Mouse (Mus musculus) C2C12 (cell line): ENCODE measurements around the gene Tspyl1. TPM values are rescaled to one million over a fixed set of nuclear protein-coding genes. Genes with fewer than 3 reads are reported as not detected.

Experiments used
- H3K27me3 ChIP-seq: one replicate; pipeline ENCODE4 v1.6.1; 2011; ENCODE audit not compliant: control insufficient read depth, insufficient read depth, insufficient read length
- H3K36me3 ChIP-seq: one replicate; pipeline ENCODE4 v1.6.1; 2011; ENCODE audit not compliant: control insufficient read depth, insufficient read depth
- H3K4me3 ChIP-seq: one replicate; pipeline ENCODE4 v1.5.1; 2011; ENCODE audit warnings: mild to moderate bottlenecking, control low read depth; ENCODE audit not compliant: poor library complexity, insufficient read depth, severe bottlenecking
- H3K79me2 ChIP-seq: one replicate; pipeline ENCODE4 v1.6.1; 2011; ENCODE audit not compliant: control insufficient read depth, insufficient read depth
- H3K79me3 ChIP-seq: one replicate; pipeline ENCODE4 v1.6.1; 2011; ENCODE audit warnings: low read depth, control low read depth
- H3ac ChIP-seq: one replicate; pipeline ENCODE3; 2011; ENCODE audit warnings: low read depth; ENCODE audit not compliant: control insufficient read depth, insufficient read length
- CEBPB ChIP-seq: IDR thresholded peaks from one replicate; pipeline ENCODE4 v1.6.1; 2011; ENCODE audit warnings: low read depth, mild to moderate bottlenecking, control low read depth, moderate library complexity
- CTCF ChIP-seq: IDR thresholded peaks from one replicate; pipeline ENCODE4 v1.5.1; 2011; ENCODE audit not compliant: control insufficient read depth, insufficient read depth, insufficient read length
- FOSL1 ChIP-seq: IDR thresholded peaks from one replicate; pipeline ENCODE4 v1.8.0; 2011; ENCODE audit warnings: mild to moderate bottlenecking, low read length; ENCODE audit not compliant: poor library complexity, insufficient read depth, severe bottlenecking
- MAX ChIP-seq: IDR thresholded peaks from one replicate; pipeline ENCODE4 v1.6.1; 2011; ENCODE audit warnings: mild to moderate bottlenecking, control low read depth
- MYOD1 ChIP-seq: IDR thresholded peaks from one replicate; pipeline ENCODE4 v1.6.1; 2011; ENCODE audit warnings: low read depth; ENCODE audit not compliant: control insufficient read depth, insufficient read length
- MYOG ChIP-seq: IDR thresholded peaks from one replicate; pipeline ENCODE4 v1.6.1; 2011; ENCODE audit not compliant: control insufficient read depth, insufficient read length; ENCODE audit errors: extremely low read depth
- USF1 ChIP-seq: IDR thresholded peaks from one replicate; pipeline ENCODE4 v1.6.1; 2011; ENCODE audit warnings: low read depth, mild to moderate bottlenecking, control low read depth, moderate library complexity
- polyA plus RNA-seq: library from polyadenylated mRNA; unstranded; fragments of >200 nt; fragmentation: generic; extraction: Trizol; gene quantifications from one replicate; pipeline ENCODE4 v1.2.1, GENCODE M21; 2012; ENCODE audit warnings: missing spikeins

The Tspyl1 gene
- polyA plus RNA-seq, 1 experiment = 15.5 TPM

DNA sequence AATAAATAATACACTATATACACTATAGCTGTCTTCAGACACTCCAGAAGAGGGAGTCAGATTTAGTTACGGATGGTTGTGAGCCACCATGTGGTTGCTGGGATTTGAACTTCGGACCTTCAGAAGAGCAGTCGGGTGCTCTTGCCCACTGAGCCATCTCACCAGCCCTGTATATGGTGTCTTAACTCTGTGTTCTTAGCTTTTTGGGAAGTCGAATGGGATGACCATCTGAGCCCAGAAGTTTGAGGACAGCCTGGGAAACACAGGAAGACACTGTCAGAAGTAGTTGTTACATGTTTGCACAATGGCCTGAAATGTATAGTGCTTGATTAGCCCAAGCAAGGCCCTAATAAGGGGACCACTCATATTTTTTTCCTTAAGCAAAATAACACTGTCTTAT, 16.9 kb upstream of the Tspyl1 start:
- Histone ChIP-seq H3K27me3 (no peaks in the 10 kb centered on the region), H3K79me3 (no peaks in the 10 kb centered on the region), H3K4me3 (no peak overlapping the region), H3K79me2 (no peaks in the 10 kb centered on the region), H3K36me3 (no peaks in the 10 kb centered on the region), H3ac (no peak overlapping the region)
- no peak for TF ChIP-seq CTCF
- no peak for TF ChIP-seq CEBPB
- no peak for TF ChIP-seq FOSL1
- TF ChIP-seq MYOG = no peak
- no peak for TF ChIP-seq MAX
- TF ChIP-seq USF1 = no peak
- TF ChIP-seq MYOD1 = no peak

- Histone ChIP-seq H3K79me3 (no peaks in the 10 kb centered on the region), H3K27me3 (no peaks in the 10 kb centered on the region), H3K79me2 (no peaks in the 10 kb centered on the region), H3ac (peak overlapping the region; percentile 35), H3K36me3 (no peaks in the 10 kb centered on the region), H3K4me3 (no peak overlapping the region)
- TF ChIP-seq USF1 (peak; percentile 23), FOSL1 (no peak), CEBPB (no peak), CTCF (no peak), MAX (peak; percentile 40)
Measured at GRCm38 (mm10) chr10:34267312-34268070, 14.5 kb upstream of the Tspyl1 start.

DNA sequence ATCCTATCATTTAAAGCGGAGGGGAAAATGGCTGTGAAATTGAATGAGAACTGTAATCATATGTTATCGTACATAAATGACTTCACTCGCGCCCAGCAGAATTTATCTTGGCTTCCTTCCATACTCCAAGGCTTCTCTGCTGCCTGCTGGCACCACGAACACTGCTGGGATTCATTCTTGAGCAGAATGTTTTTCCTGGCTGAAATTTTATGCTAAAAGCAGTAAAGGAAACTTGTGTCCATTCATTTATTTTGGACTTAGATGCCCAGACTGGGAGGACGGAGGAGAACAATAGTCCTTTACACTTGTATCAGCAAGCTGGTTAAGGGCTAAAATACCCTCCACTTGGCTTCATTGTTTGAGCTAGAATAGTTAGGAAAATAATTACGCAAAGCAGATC, 10.3 kb upstream of the Tspyl1 start:
- Histone ChIP-seq H3K4me3 (no peak overlapping the region), H3K79me3 (no peaks in the 10 kb centered on the region), H3K36me3 (no peaks in the 10 kb centered on the region), H3K79me2 (no peaks in the 10 kb centered on the region), H3ac (no peak overlapping the region), H3K27me3 (no peaks in the 10 kb centered on the region)
- no peak for TF ChIP-seq CTCF
- no peak for TF ChIP-seq MAX
- no peak for TF ChIP-seq FOSL1
- no peak for TF ChIP-seq MYOG
- TF ChIP-seq MYOD1 = no peak
- TF ChIP-seq USF1 = no peak
- no peak for TF ChIP-seq CEBPB

DNA sequence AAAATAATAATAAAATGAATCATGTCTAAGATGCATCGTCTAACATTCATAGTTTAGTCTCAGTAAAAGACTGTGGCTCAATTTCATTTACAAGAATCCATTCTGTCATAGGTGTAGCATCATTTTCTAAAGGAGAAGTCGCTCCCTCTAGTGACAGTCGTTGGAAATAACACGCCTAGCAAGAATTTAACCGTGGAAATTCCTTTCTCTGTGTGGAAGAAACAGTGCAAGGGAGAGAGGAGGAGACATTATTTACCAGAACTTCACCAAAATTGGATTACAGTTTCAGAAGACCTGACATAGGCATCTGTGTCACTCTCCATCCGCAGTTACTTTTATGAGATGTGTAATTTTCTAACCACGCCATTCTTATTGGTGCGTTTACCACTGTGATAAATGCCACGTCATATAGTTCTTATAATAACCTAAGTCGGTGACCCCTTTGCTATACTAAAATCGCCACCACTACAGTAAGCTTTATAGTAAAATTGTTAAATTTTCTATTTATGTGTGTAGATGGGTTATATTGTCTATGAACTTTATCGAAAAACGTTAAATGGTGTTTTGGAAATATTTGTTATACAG, 1.3 kb upstream of the Tspyl1 start:
- peak overlapping the region; percentile 98 for H3K4me3 ChIP-seq
- H3K36me3 ChIP-seq = no peaks in the 10 kb centered on the region
- TF ChIP-seq CTCF (no peak), MAX (no peak), USF1 (no peak), FOSL1 (no peak), CEBPB (no peak)

DNA sequence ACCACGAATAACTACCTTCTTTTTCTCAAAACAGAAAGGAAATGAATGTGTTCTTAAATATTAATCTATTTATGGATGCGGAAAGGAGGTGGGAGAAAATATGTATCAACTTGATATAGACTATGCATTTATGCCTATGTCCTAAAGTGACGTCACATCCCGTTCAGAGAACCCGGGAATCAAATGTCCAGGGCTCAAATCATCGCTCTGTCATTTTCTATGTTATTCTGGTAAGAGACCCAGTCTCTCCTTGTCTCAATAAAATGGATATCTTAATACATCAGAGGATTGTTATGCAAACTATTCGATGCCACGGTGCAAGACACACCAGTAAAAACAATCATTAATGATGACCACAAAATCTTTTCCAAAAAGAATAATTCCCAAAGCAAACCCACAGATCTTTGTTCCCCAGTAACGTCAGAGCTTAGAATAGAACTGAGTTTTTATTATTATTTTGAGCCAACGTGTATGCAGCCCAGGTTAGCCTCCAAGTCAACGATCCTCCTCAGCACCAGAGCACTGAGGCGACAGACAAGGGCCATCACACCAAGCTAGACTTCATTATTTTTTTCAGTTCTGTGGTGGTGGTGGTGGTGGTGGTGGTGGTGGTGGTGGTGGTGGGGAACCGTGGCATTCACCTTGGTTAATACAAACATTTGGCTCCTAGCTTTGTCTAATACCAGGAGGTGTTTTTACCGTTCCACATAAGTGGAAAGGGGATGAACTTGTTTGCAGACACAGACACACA, 604 bp upstream of the Tspyl1 start:
- H3K36me3 ChIP-seq = no peaks in the 10 kb centered on the region
- H3K79me3 ChIP-seq = peaks cover 30% of the 10 kb centered on the region
- H3K79me2 ChIP-seq = peaks cover 40% of the 10 kb centered on the region
- H3K27me3 ChIP-seq = no peaks in the 10 kb centered on the region
- TF ChIP-seq MAX = no peak
- H3ac ChIP-seq = peak overlapping the region; percentile 44
- peak overlapping the region; percentile 98 for H3K4me3 ChIP-seq

More for the DNA sequence above, 1.3 kb upstream of the Tspyl1 start:
- Histone ChIP-seq H3ac (peak overlapping the region; percentile 29), H3K79me3 (peaks cover 30% of the 10 kb centered on the region), H3K79me2 (peaks cover 37% of the 10 kb centered on the region), H3K27me3 (no peaks in the 10 kb centered on the region)
